Mouse (Mus musculus): ENCODE measurements around the gene Snx33.
"Not testable (repeated sequence)": the region's sequence is repeated elsewhere in the genome, so short reads cannot be mapped to it uniquely, and the experiment has no call there.

The Snx33 gene

DNA sequence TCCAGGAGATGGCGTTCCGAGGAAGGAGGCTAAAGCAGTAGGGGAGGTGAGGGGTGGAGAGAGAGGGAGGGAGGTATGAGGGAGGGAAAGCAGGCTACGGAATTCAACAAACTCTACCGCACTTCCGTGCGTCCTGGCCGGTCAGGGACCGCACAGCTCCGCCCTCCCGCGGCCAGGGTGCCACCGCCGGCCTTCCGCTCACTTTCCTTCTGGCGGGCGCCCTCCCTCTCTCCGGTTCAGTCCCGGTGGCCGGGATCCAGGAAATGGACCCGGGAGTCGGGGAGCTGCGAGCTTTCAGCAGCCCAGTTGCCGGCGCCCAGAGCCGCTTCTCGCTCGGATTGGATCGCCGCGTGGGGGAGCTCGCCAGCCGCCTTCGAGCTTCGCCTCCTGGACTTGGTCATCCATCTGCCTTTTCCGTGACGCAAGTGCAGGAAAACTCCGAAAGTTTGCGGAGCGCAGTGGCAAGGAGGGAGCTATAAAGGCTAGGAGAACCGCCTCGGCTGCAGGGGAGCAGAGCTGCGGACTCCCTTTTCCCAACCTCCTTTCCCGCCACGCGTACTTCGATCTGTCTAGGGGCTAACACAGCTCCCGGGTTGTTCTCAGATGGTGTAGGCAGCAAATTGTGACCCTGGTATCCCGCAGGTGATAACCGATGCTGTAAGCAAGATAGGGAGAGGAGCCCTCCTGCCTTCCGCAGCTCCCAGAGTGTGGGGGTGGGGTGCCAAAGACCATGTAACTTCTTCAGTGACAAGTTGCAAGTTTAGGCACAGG lies at the start of gene Snx33:
Gene Snx33, minus strand, starts transcription at position 331 of the 771 bp plus-strand sequence.
- peak; percentile 82 to 89 for DNase-seq

- no peak for DNase-seq
Measured at GRCm38 (mm10) chr9:56975199-56975598, 47.0 kb upstream of the Snx33 start.

DNA sequence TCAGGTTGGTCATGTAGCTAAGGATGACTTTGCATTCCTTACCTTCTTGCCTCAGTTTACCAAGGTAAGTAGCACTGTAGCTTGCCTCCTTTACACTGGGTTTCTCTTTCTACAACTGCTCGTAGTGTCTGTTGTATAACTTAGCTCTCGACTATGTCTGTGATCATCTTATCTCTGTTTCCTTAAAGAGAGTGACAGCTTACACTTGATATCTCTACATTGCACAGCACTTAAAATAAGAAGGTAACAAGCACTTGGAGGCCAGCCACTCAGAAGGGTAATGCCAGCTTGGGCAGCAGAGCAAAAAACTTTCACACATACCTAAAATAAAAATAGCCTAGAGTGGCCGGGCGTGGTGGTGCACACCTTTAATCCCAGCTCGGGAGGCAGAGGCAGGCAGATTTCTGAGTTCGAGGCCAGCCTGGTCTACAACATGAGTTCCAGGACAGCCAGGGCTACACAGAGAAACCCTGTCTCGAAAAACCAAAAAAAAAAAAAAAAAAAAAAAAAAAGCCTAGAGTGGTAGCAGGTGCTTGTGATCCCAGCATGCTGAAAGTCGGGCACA lies 45.9 kb upstream of the Snx33 start:
- DNase-seq, result no peak

- DNase-seq, result no peak
Measured at GRCm38 (mm10) chr9:56970158-56970557, 42.0 kb upstream of the Snx33 start.

DNA sequence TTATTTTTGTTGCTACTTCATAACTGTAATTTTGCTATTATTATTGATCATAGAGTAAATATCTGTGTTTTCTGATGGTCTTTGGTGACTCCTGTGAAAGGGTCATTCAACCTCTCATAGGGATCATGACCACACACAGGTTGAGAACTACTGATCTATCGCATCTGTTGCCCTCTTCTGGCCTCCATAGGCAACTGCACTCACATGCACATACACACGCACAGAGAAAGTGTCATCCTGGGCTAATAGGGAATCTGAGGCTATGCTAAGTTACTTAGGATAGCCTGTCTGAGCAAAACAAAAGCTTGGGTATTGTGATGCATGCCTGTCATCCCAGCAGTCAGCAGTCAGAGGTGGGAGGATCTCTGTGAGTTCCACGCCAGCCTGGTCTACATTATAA lies 33.4 kb upstream of the Snx33 start:
- no peak for DNase-seq

- no peak for DNase-seq
Measured at GRCm38 (mm10) chr9:56958689-56959088, 30.5 kb upstream of the Snx33 start.

- no peak for DNase-seq
Measured at GRCm38 (mm10) chr9:56956966-56957675, 28.9 kb upstream of the Snx33 start.

GRCm38 (mm10) chr9:56953562-56953961 lies 25.4 kb upstream of the Snx33 start:
- no peak for DNase-seq

- DNase-seq, result peak; percentile 96 to 97
Measured at GRCm38 (mm10) chr9:56950414-56951400, 22.5 kb upstream of the Snx33 start, which contains the start of gene Snupn. Gene Snupn (plus strand): TSS chr9:56950878.

- DNase-seq, result no peak
Measured at GRCm38 (mm10) chr9:56949767-56950166, 21.6 kb upstream of the Snx33 start.

DNA sequence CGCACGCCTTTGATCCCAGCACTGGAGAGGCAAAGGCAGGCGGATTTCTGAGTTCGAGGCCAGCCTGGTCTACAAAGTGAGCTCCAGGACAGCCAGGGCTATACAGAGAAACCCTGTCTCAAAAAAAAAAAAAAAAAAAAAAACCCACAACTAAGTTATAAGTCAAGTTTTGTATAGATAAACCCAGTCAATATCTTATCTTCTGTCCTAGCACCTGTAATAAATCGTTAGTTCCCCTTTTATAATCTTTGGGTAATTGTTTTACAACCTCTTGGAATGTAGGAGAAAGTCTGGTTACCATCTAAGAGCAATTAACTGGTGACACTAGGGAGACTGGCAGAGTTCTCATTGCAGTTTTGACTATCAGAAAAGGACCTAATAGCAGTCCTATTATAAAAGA lies 20.5 kb upstream of the Snx33 start:
- DNase-seq, result not testable (repeated sequence)

GRCm38 (mm10) chr9:56947481-56947880 lies 19.3 kb upstream of the Snx33 start:
- peak in 1 of 2 experiments; percentile 28 for DNase-seq

DNA sequence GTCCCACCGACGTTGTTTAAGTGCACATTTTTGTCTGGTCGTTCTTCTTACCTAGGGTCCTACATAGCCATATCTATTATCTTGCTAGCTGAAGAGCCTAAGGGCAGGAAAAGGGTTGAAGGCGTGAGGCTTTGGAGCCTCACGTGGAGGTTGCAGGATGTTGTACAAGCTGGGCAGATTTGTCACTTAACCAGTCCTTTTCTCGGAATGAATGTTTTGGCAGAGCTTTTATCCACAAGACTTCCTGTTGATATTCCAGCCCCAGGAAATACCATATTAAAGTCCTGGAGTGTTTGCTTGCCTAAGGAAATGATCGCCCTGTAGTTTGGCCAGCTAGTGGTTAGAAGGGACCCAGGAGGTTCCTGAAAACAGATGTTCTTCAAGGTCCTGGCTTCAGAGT lies 10.2 kb upstream of the Snx33 start:
- DNase-seq, result no peak

- DNase-seq, result peak; percentile 84 to 87
Measured at GRCm38 (mm10) chr9:56937223-56938160, 9.3 kb upstream of the Snx33 start, which contains the start of gene Imp3. Gene Imp3 (plus strand): TSS chr9:56937475.

DNA sequence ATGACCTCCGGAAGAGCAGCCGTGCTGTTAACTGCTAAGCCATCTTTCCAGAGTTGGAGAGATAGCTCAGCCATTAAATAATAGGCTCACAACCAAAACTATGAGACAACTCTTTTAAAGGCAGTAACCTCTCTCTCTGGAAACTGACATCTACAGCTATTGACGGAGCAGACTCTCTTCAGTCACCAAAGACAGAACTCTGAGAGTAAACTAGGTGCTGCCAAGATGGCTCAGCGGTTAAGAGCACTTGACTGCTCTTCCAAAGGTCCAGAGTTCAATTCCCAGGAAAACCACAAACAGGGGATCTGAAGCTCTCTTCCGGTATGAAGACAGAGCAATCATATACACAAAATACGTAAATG lies 8.7 kb upstream of the Snx33 start:
- no peak for DNase-seq

- DNase-seq, result no peak
Measured at GRCm38 (mm10) chr9:56930556-56930955, 2.4 kb upstream of the Snx33 start.

GRCm38 (mm10) chr9:56929496-56929895 lies 1.3 kb upstream of the Snx33 start:
- no peak for DNase-seq

- DNase-seq, result peak; percentile 36 to 41
Measured at GRCm38 (mm10) chr9:56927191-56928012, 769 bp downstream of the Snx33 start.

DNA sequence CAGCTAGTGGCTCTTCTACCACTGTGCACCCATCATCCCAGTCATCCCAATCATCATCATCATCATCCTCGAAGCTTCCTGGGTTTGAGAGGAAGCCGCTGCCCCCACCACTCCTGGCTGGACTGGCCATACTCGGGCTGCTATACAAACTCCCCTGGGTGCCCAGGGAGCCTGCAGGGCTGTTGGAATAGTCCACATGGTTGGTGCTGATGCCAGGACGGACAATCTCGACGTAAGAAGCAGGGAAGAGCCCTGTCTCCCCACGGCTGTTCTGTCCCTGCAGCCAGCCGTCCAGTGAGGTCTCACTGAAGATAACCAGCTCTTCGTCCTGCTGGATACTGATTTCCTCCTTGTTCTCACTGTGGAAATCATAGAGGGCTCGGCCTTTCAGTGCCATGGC lies 1.8 kb downstream of the Snx33 start:
- no peak for DNase-seq

GRCm38 (mm10) chr9:56926025-56926360 lies 2.2 kb downstream of the Snx33 start:
- no peak for DNase-seq
